Mouse (Mus musculus) testis, adult 10 weeks (tissue): ENCODE data around the gene Tm7sf2. TPM values are rescaled to one million over a fixed set of nuclear protein-coding genes. Genes with fewer than 3 reads are reported as not detected.

Experiments used
- polyA plus RNA-seq: library from polyadenylated mRNA; stranded (reverse); fragments of 350-450 nt; fragmentation: Illumina TruSeq; extraction: RNeasy Lipid Tissue Mini Kit (QIAGEN cat#74804); gene quantifications from one replicate; pipeline ENCODE4 v1.2.3, GENCODE M21; 2014; ENCODE audit warnings: low read depth, low replicate concordance

The Tm7sf2 gene
- polyA plus RNA-seq = 1.6 TPM

GRCm38 (mm10) chr19:6067724-6068415 is at the start of gene Tm7sf2:
Tm7sf2 (minus strand) TSS chr19:6068373.

GRCm38 (mm10) chr19:6105586-6105985 is 37.4 kb upstream of the Tm7sf2 start, which contains the start of gene Naaladl1:
Naaladl1 (plus strand) TSS chr19:6105782.

GRCm38 (mm10) chr19:6094119-6094518 is 25.9 kb upstream of the Tm7sf2 start, which contains the start of gene AC131692.1:
AC131692.1 (plus strand) TSS chr19:6094419.

GRCm38 (mm10) chr19:6084478-6085248 is 16.5 kb upstream of the Tm7sf2 start, which contains the start of the genes Zfpl1 and Cdca5:
Zfpl1 (minus strand) TSS chr19:6084956.
Cdca5 (plus strand) TSS chr19:6084983.

GRCm38 (mm10) chr19:6082156-6082555 is 14.0 kb upstream of the Tm7sf2 start, which contains the start of gene Gm28374:
Gm28374 (minus strand) TSS chr19:6082256.

GRCm38 (mm10) chr19:6079983-6080480 is 11.9 kb upstream of the Tm7sf2 start, which contains the start of gene Tmem262:
Tmem262 (plus strand) TSS chr19:6080033.

GRCm38 (mm10) chr19:6076564-6077393 is 8.6 kb upstream of the Tm7sf2 start, which contains the start of gene Vps51:
Vps51 (minus strand) TSS chr19:6077231.

GRCm38 (mm10) chr19:6061021-6061533 is 7.1 kb downstream of the Tm7sf2 start, which contains the start of gene Znhit2:
Znhit2 (plus strand) TSS chr19:6061192.

GRCm38 (mm10) chr19:6057313-6058096 is 10.7 kb downstream of the Tm7sf2 start, which contains the start of the genes Mrpl49 and Fau:
Mrpl49 (minus strand) TSS chr19:6057785.
Fau (plus strand) TSS chr19:6057844.

GRCm38 (mm10) chr19:6046294-6047153 is 21.6 kb downstream of the Tm7sf2 start, which contains the start of gene Syvn1:
Syvn1 (plus strand) TSS chr19:6046576.

GRCm38 (mm10) chr19:6015511-6016315 is 52.5 kb downstream of the Tm7sf2 start, which contains the start of gene Capn1:
Capn1 (minus strand) TSS chr19:6015897.

Other genes starting within 250 kb of the Tm7sf2 start
- gene Frmd8, start 193.1 kb downstream of the Tm7sf2 start, polyA plus RNA-seq = 3.8 TPM
- 2.8 TPM for gene Slc25a45, start 190.6 kb downstream of the Tm7sf2 start, polyA plus RNA-seq
- gene Tigd3, start 174.2 kb downstream of the Tm7sf2 start, polyA plus RNA-seq = 0.38 TPM
- 9.0 TPM for gene Dpf2, start 155.4 kb downstream of the Tm7sf2 start, polyA plus RNA-seq
- gene Cdc42ep2, start 143.6 kb downstream of the Tm7sf2 start, polyA plus RNA-seq = 0.11 TPM
- 7.6 TPM for gene Pola2, start 104.2 kb downstream of the Tm7sf2 start, polyA plus RNA-seq
- gene Slc22a20, start 82.2 kb downstream of the Tm7sf2 start, polyA plus RNA-seq = not detected
- 0.24 TPM for gene Capn1, start 52.5 kb downstream of the Tm7sf2 start, polyA plus RNA-seq
- 1.3 TPM for gene Syvn1, start 21.8 kb downstream of the Tm7sf2 start, polyA plus RNA-seq
- 9.4 TPM for gene Mrpl49, start 10.6 kb downstream of the Tm7sf2 start, polyA plus RNA-seq
- 25.7 TPM for gene Fau, start 10.5 kb downstream of the Tm7sf2 start, polyA plus RNA-seq
- 0.66 TPM for gene Znhit2, start 7.2 kb downstream of the Tm7sf2 start, polyA plus RNA-seq
- 8.3 TPM for gene Vps51, start 8.9 kb upstream of the Tm7sf2 start, polyA plus RNA-seq
- gene Tmem262, start 11.7 kb upstream of the Tm7sf2 start, polyA plus RNA-seq = 14.1 TPM
- not detected for gene Gm28374, start 13.9 kb upstream of the Tm7sf2 start, polyA plus RNA-seq
- gene Zfpl1, start 16.6 kb upstream of the Tm7sf2 start, polyA plus RNA-seq = 1.3 TPM
- 10.9 TPM for gene Cdca5, start 16.6 kb upstream of the Tm7sf2 start, polyA plus RNA-seq
- gene AC131692.1, start 26.0 kb upstream of the Tm7sf2 start, polyA plus RNA-seq = 56.3 TPM
- gene Naaladl1, start 37.4 kb upstream of the Tm7sf2 start, polyA plus RNA-seq = 0.13 TPM
- gene Sac3d1, start 50.3 kb upstream of the Tm7sf2 start, polyA plus RNA-seq = 1.2 TPM
- 2.1 TPM for gene Snx15, start 59.9 kb upstream of the Tm7sf2 start, polyA plus RNA-seq
- not detected for gene Batf2, start 72.6 kb upstream of the Tm7sf2 start, polyA plus RNA-seq
- gene Arl2, start 73.2 kb upstream of the Tm7sf2 start, polyA plus RNA-seq = 2.2 TPM
- gene Majin, start 116.0 kb upstream of the Tm7sf2 start, polyA plus RNA-seq = 7.0 TPM
- not detected for gene Gpha2, start 158.0 kb upstream of the Tm7sf2 start, polyA plus RNA-seq
- gene Ppp2r5b, start 167.5 kb upstream of the Tm7sf2 start, polyA plus RNA-seq = 0.45 TPM
- gene Atg2a, start 173.3 kb upstream of the Tm7sf2 start, polyA plus RNA-seq = 0.41 TPM
- 43.3 TPM for gene Ehd1, start 208.4 kb upstream of the Tm7sf2 start, polyA plus RNA-seq
- 0.49 TPM for gene Cdc42bpg, start 238.1 kb upstream of the Tm7sf2 start, polyA plus RNA-seq